Mouse (Mus musculus) left cerebral cortex, postnatal 25 days (tissue): Measurements from ENCODE around the gene Wdr24. TPM values are rescaled to one million over a fixed set of nuclear protein-coding genes. Genes with fewer than 3 reads are reported as not detected.

Experiments used
- DNase-seq, 2 experiments: peaks; one replicate each; pipeline ENCODE4 v3.0.0; 2022; ENCODE audit warnings: low spot score in 2 of 2, mixed read lengths in 1 of 2
- intact Hi-C: fragments of 180-260 bp; cut with DNase I; formaldehyde crosslinking; loops from one replicate; pipeline ENCODE4 v1.15.1; 2025
- microRNA-seq, 2 experiments: library from miRNA; unstranded; fragments of <30 nt; microRNA quantifications; one replicate each; pipeline ENCODE4 v1.2.0; 2022
- total RNA-seq, 2 experiments: library from RNA; stranded (reverse); gene quantifications; 2 replicates each; pipeline ENCODE4 v1.2.3; 2021

The Wdr24 gene
- total RNA-seq, 2 experiments from 2014 or later = 25.1 to 25.4 TPM

DNA sequence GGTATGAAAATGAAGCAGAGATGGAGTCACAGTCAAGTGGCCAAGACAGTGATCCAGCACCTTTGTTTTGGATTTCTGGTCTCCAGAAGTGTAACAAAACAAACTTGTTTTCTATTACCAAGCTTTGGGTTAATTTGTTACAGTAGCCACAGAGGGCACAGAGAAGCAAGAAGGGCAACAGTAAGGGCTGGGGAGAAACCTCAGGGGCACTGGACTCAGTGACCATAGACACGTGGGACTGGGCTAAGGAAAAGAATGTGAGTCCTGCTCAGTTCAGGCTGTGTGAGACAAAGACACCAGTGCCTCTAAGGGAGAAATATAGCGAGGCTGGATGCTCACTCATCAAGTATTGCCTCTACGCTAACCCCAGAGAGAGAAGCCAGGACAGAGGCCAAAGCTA is 49.2 kb downstream of the Wdr24 start:
- no peak for DNase-seq
- intact Hi-C loops = no loop called here

DNA sequence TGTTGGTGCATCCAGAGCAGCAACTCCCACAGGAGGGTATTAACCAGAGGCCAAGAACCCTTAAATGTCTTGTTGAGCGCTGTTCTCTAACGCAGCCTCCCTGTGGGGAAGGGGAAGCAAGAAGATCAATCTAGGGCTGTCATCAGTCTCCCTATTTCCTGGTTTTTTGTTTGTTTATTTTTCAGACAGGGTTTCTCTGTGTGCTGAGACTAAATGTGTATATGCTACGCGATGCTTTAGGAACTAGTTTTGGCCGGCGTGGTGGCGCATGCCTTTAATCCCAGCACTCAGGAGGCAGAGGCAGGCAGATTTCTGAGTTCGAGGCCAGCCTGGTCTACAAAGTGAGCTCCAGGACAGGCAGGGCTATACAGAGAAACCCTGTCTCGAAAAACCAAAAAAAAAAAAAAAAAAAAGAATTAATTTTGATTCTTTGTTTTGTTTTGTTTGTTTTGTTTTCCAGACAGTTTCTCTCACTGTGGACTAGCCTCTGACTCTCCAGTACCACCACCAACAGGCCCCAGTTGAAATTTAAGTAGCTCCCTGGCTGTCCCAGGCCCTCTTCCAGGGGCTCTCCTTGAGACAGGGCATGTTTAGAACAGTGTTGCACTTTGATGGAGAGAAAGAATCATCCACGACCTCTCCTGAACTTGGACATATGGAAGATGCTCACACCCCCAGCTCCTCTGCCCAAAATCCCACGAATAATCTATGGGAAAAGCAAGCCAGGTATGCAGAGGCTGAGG is 50.1 kb downstream of the Wdr24 start:
- no peak for DNase-seq

DNA sequence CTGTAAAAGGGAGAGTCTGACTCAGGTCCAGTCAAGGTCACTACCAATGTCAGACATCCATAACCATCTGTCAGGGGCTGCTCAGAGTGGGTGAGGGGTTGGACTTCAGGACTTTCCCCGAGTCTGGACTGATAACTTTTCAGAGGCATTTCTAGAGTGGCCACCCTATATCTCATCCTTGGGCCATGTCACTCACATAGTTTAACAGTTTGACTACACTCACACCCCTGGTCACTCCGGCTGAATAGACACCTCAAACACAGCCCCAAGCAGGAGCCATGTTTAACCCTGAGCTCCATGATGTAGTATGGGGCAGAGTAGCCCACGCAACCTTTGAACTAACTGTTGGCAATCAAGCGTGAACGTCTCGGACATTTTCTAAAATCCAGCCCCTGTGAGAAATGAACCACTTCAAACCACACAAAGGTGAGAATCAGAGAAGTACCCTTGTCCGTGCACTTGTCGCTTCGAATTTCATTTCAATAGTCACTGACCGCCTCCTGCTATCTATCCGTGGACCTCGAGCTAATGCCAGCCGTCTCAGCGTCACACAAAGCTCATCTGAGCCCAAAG is 50.8 kb downstream of the Wdr24 start:
- DNase-seq = no peak
- intact Hi-C loops = no loop called here

More for the DNA sequence above, 50.1 kb downstream of the Wdr24 start:
- intact Hi-C loops = no loop called here

DNA sequence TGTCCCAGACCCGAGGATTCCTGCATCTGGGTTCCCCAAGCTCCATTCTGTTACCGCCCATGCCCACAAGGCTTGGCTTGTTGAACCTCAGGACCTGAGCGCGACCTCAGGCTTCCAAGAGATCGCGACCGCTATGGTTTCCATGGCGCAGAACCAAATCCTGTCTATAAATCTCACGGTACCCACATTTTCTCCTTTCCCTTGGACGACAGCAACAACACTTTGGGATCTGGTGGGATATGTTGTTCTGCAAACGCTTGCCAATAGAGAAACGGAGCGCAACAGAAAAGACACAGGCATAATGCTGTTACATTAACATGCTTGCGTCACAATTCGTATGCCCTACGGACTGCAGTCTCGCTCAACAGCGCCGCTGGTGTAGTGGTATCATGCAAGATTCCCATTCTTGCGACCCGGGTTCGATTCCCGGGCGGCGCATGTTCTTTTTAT is 51.3 kb downstream of the Wdr24 start, which contains the start of gene Mettl26:
Gene Mettl26 (plus strand): TSS at position 354 of the 450 bp plus-strand sequence.
- peak; percentile 98 to 99 for DNase-seq
- intact Hi-C loops = no loop called here

DNA sequence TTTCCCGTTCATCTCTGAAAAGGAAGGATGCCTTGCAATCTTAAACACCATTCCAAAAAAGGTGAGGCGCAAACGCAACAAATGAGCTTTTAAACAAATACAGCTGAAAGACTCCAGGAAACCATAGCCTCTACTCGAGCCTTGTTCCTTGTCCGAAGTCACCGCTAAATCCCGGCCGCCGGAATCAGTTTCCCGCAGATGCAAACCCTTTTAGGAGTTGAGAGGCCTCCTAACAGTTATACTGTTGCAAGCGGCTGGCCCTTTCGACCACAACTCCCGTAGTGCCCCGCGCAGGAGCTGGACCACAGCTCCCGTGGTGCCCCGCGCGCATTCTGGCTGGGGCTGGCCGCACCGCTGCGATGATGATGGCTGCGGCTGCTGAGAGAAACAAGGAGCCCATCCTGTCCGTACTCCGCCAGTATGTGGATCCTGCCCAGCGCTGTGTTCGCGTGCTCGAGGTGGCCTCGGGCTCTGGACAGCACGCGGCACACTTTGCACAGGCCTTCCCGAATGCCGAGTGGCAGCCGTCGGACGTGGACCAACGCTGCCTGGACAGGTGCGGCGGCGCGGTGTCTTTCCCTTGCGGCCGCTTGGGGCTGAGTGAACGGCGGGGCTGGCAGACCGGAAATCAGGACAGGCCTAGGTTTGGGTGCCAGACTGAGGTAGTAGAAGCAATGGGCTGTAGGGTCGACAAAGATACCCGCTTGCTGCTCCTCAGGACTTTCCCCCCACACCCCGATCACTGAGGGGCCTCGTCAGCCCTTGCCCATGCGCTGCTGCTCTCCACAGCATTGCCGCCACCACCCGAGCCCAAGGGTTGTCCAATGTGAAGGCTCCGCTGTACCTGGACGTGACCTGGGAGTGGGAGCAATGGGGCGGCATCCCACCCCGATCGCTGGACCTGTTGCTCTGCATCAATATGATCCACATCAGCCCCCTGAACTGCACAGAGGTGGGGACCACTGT is 52.0 kb downstream of the Wdr24 start:
- intact Hi-C loops = no loop called here
- peak; percentile 91 to 95 for DNase-seq

DNA sequence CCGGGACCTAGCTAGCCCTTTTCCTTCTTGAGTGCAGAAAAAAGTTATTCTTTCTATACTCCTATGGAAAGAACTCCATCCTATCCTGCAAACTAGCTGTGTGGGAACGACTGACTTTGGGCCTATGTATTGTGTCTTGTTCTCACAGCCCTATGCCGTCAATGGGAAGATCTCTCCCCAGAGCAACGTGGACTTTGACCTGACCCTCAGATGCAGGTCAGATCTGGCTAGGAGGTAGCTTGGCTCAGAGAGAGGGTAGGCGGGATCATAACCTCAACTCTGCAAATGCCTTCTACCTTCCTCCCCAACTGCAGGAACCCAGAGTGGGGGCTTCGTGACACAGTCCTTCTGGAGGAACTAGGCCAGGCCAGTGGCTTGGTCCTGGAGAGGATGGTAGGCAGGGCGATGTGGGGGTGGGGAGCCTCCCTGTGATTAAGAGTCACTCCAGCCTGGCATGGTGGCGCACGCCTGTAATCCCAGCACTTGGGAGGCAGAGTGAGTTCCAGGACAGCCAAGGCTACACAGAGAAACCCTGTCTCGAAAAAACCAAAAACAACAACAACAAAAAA is 53.0 kb downstream of the Wdr24 start:
- no peak for DNase-seq
- intact Hi-C loops = no loop called here

DNA sequence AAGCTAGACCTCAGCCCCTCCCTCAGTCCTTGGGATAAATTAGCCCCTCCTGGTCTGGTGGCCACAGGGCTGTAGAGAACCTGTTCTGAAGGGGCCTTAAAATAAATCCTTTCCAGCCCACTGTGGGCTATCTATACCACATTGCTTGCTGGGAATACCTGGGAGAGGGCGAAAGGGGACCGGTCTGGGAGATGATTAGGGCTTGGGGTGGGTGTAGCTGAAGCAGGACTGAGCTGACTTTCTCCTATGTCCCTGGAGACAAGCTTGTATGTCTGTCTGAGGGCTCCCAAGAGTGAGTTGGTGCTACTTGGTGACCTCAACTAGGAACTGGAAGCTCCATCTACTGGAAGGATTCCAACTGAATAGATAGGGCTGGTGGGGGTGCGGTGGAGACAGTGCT is 53.6 kb downstream of the Wdr24 start:
- no peak for DNase-seq
- intact Hi-C loops = no loop called here

DNA sequence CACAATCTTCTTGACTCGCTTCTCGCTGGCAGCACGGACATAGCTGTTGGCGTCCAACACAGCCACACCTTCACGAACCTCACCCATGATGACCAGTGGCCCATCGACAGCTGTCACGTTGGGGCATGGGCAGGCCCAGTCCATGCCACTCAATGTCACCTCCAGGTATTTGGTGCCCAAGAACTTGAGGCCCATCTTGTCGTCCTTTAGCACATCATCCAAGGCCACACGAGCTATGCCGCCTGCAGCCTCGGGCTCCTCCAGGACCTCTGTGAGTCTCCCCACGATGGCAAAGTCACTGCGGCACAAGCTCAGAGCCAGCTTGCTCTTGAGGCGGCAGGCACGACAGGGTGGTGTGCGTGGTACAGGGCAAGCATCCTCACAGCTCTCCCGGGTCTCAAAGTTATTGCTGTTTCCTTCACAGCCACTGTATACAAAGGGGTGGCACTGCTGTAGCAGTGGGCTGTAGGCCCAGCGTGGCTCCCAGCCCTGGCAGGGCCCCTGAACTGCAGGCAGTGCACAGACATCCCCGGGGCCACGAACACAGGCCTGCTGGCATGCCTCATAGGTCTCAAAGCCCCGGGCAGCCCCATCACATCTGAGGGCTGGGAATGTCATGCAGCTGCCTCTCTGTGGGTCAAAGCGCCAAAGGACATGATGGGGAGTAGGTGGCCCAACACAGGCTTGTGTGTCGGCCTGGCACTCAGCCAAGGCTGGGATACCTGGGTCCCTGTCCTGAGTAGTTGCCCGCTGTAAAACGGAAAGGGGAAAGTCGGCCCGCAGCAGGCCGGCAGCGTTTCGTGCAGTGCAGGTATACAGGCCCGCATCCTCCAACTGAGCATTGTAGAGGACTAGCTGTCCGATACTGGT is 54.5 kb downstream of the Wdr24 start:
- intact Hi-C loops = no loop called here
- DNase-seq = no peak

Small RNAs within 50 kb of the gene (microRNA-seq; reads per million reads assigned to microRNA genes)
- gene Mir3082 = 3.4 to 5.0 reads per million in 2 experiments
- gene Mir6966 = 0.99 to 3.4 reads per million in 2 experiments

Other genes starting within 250 kb of the Wdr24 start
- gene Lmf1, start 244.5 kb upstream of the Wdr24 start, total RNA-seq = 10 to 100 TPM; 20.4 to 23.7 TPM
- gene Gng13, start 106.5 kb upstream of the Wdr24 start, total RNA-seq = 100 to 1,000 TPM; 176 to 196 TPM
- gene Chtf18, start 96.2 kb upstream of the Wdr24 start, total RNA-seq = 1 to 10 TPM; 2.4 to 3.0 TPM
- gene Rpusd1, start 96.0 kb upstream of the Wdr24 start, total RNA-seq = 10 to 100 TPM; 46.9 to 48.7 TPM
- gene Mslnl, start 87.6 kb upstream of the Wdr24 start, total RNA-seq = under 1 TPM in 1 of 2 experiments, not detected in 1; 0.25 TPM
- gene Msln, start 69.2 kb upstream of the Wdr24 start, total RNA-seq = 1 to 10 TPM; 2.2 to 3.8 TPM
- gene Narfl, start 49.9 kb upstream of the Wdr24 start, total RNA-seq = 10 to 100 TPM; 33.4 to 34.4 TPM
- gene Haghl, start 38.0 kb upstream of the Wdr24 start, total RNA-seq = 100 to 1,000 TPM; 109 to 122 TPM
- under 1 TPM in 1 of 2 experiments, not detected in 1; 0.21 TPM for gene Ccdc78, start 37.0 kb upstream of the Wdr24 start, total RNA-seq
- gene Fam173a, start 30.7 kb upstream of the Wdr24 start, total RNA-seq = 10 to 100 TPM; 79.7 to 82.2 TPM
- gene AC134908.4, start 28.0 kb upstream of the Wdr24 start, total RNA-seq = 1 to 10 TPM in 1 of 2 experiments, not detected in 1; 1.0 TPM
- 10 to 100 TPM; 72.5 to 86.7 TPM for gene Metrn, start 26.5 kb upstream of the Wdr24 start, total RNA-seq
- 100 to 1,000 TPM; 648 to 673 TPM for gene Fbxl16, start 14.5 kb upstream of the Wdr24 start, total RNA-seq
- gene Jmjd8, start 5.2 kb downstream of the Wdr24 start, total RNA-seq = 10 to 100 TPM; 55.9 to 57.6 TPM
- 100 to 1,000 TPM; 171 to 173 TPM for gene Stub1, start 9.8 kb downstream of the Wdr24 start, total RNA-seq
- gene Rhbdl1, start 13.7 kb downstream of the Wdr24 start, total RNA-seq = 10 to 100 TPM; 59.0 to 59.7 TPM
- 10 to 100 TPM; 23.0 to 25.2 TPM for gene Gm20683, start 18.1 kb downstream of the Wdr24 start, total RNA-seq
- gene Rhot2, start 21.2 kb downstream of the Wdr24 start, total RNA-seq = 10 to 100 TPM; 76.9 to 84.4 TPM
- 10 to 100 TPM; 29.8 to 31.4 TPM for gene Wdr90, start 37.9 kb downstream of the Wdr24 start, total RNA-seq
- gene Mcrip2, start 45.1 kb downstream of the Wdr24 start, total RNA-seq = 10 to 100 TPM; 21.1 to 22.2 TPM
- 10 to 100 TPM; 34.8 to 38.1 TPM for gene Mettl26, start 51.4 kb downstream of the Wdr24 start, total RNA-seq
- gene Wfikkn1, start 57.2 kb downstream of the Wdr24 start, total RNA-seq = 1 to 10 TPM; 1.3 to 2.5 TPM
- gene Rab40c, start 96.1 kb downstream of the Wdr24 start, total RNA-seq = 10 to 100 TPM; 46.7 to 50.9 TPM
- 100 to 1,000 TPM; 116 to 118 TPM for gene Pigq, start 121.3 kb downstream of the Wdr24 start, total RNA-seq
- not detected for gene Nhlrc4, start 121.3 kb downstream of the Wdr24 start, total RNA-seq
- under 1 TPM in 1 of 2 experiments, not detected in 1; 0.23 TPM for gene A930017K11Rik, start 128.9 kb downstream of the Wdr24 start, total RNA-seq
- 10 to 100 TPM; 47.0 to 51.6 TPM for gene Capn15, start 162.2 kb downstream of the Wdr24 start, total RNA-seq
- gene Rab11fip3, start 245.9 kb downstream of the Wdr24 start, total RNA-seq = 100 to 1,000 TPM in 1 of 2 experiments, 10 to 100 TPM in 1; 95.8 to 103 TPM